Mouse (Mus musculus): Measurements from ENCODE around the gene Mios. TPM values are rescaled to one million over a fixed set of nuclear protein-coding genes. Genes with fewer than 3 reads are reported as not detected.
A peak's percentile ranks its signal among the peaks of the same experiment; 100 is the strongest.

The Mios gene
- polyA plus RNA-seq, 1 experiment from 2014 or later = 14.4 TPM

GRCm38 (mm10) chr6:8285401-8285960 is 76.5 kb downstream of the Mios start:
- DNase-seq (ENCODE audit: low spot score) = peak; percentile 15
- no peaks in the 10 kb centered on the region for H3K36me3 ChIP-seq (ENCODE audit: insufficient read depth, low read length)
- H3K4me2 ChIP-seq (replicated peaks; ENCODE audit: low read depth, low read length) = no peak overlapping the region
- no peak overlapping the region for H3K4me3 ChIP-seq (ENCODE audit: low read depth, low read length)
- WGBS = 24% methylated on average over 3 of the region's 3 CpGs
- no peaks in the 10 kb centered on the region for H3K4me1 ChIP-seq (ENCODE audit: insufficient read depth, low read depth, low read length)
- H3K9me3 ChIP-seq (ENCODE audit: low read length) = no peaks in the 10 kb centered on the region
- H3K9ac ChIP-seq (replicated peaks; ENCODE audit: low read depth) = no peak overlapping the region
- TF ChIP-seq EP300 (IDR thresholded peaks at IDR 0.05) (no peak), CTCF (IDR thresholded peaks at IDR 0.05) (no peak)
- no peak overlapping the region for H3K27ac ChIP-seq (ENCODE audit: low read length)
- H3K27me3 ChIP-seq (replicated peaks; ENCODE audit: insufficient read depth, low read length) = no peaks in the 10 kb centered on the region
- ATAC-seq = no peak

Other genes starting within 250 kb of the Mios start
- gene Col28a1, start 16.6 kb upstream of the Mios start, polyA plus RNA-seq (2015; fragmentation: Nextera tagmentation; extraction: Ambion mirVana) = 0.75 and 1.2 TPM in 2 replicates
- 89.1 and 89.6 TPM in 2 replicates for gene Rpa3, start 50.0 kb downstream of the Mios start, polyA plus RNA-seq (2015; fragmentation: Nextera tagmentation; extraction: Ambion mirVana)
- gene Umad1, start 50.1 kb downstream of the Mios start, polyA plus RNA-seq (2015; fragmentation: Nextera tagmentation; extraction: Ambion mirVana) = 17.6 and 21.0 TPM in 2 replicates
- gene Gm45062, start 50.2 kb downstream of the Mios start, polyA plus RNA-seq (2015; fragmentation: Nextera tagmentation; extraction: Ambion mirVana) = 2.1 and 3.3 TPM in 2 replicates

All from lung, postnatal 0 days (tissue).